Mouse (Mus musculus): ENCODE results near the gene Wipi1. TPM values are rescaled to one million over a fixed set of nuclear protein-coding genes. Genes with fewer than 3 reads are reported as not detected.

Wipi1 gene
- polyA plus RNA-seq, 1 experiment from 2014 or later: 18.2 TPM

GRCm38 (mm10) chr11:109579999-109580398 lies 31.8 kb downstream of the Wipi1 start:
- DNase-seq (ENCODE audit: low spot score) (no peak), ATAC-seq (replicated peaks; ENCODE audit: low FRiP score, low TSS enrichment, low read depth) (no peak)
- Histone ChIP-seq H3K27ac (ENCODE audit: low read depth) (no peak overlapping the region), H3K9ac (ENCODE audit: low read length) (no peak overlapping the region), H3K9me3 (ENCODE audit: control insufficient read depth, low read length) (no peaks in the 10 kb centered on the region), H3K4me3 (ENCODE audit: low read depth, low read length) (no peak overlapping the region), H3K4me2 (ENCODE audit: low read length) (no peak overlapping the region), H3K36me3 (ENCODE audit: control insufficient read depth, insufficient read depth, low read length) (peaks cover 32% of the 10 kb centered on the region), H3K27me3 (replicated peaks; ENCODE audit: control insufficient read depth, insufficient read depth, low read length) (no peaks in the 10 kb centered on the region), H3K4me1 (replicated peaks; ENCODE audit: control insufficient read depth, insufficient read depth, low read length) (no peaks in the 10 kb centered on the region)
- WGBS: 92% methylated on average over 9 of the region's 9 CpGs

- H3K4me2 ChIP-seq (ENCODE audit: low read length): no peak overlapping the region
- WGBS: 59% methylated on average over 3 of the region's 3 CpGs
Observed at GRCm38 (mm10) chr11:109578536-109578935, 33.2 kb downstream of the Wipi1 start.

GRCm38 (mm10) chr11:109575832-109576231 lies 35.9 kb downstream of the Wipi1 start:
- H3K27ac ChIP-seq (ENCODE audit: low read depth): no peak overlapping the region
- no peak overlapping the region for H3K9ac ChIP-seq (ENCODE audit: low read length)
- H3K4me2 ChIP-seq (ENCODE audit: low read length): no peak overlapping the region
- no peaks in the 10 kb centered on the region for H3K9me3 ChIP-seq (ENCODE audit: control insufficient read depth, low read length)
- DNase-seq (ENCODE audit: low spot score) (no peak), ATAC-seq (replicated peaks; ENCODE audit: low FRiP score, low TSS enrichment, low read depth) (no peak)
- no peaks in the 10 kb centered on the region for H3K27me3 ChIP-seq (replicated peaks; ENCODE audit: control insufficient read depth, insufficient read depth, low read length)
- WGBS: 75% methylated on average over 6 of the region's 6 CpGs
- H3K4me1 ChIP-seq (replicated peaks; ENCODE audit: control insufficient read depth, insufficient read depth, low read length): no peaks in the 10 kb centered on the region
- H3K4me3 ChIP-seq (ENCODE audit: low read depth, low read length): no peak overlapping the region
- peaks cover 18% of the 10 kb centered on the region for H3K36me3 ChIP-seq (ENCODE audit: control insufficient read depth, insufficient read depth, low read length)

More at GRCm38 (mm10) chr11:109578536-109578935, 33.2 kb downstream of the Wipi1 start:
- ATAC-seq (replicated peaks; ENCODE audit: low FRiP score, low TSS enrichment, low read depth) (no peak), DNase-seq (ENCODE audit: low spot score) (no peak)
- Histone ChIP-seq H3K27ac (ENCODE audit: low read depth) (no peak overlapping the region), H3K27me3 (replicated peaks; ENCODE audit: control insufficient read depth, insufficient read depth, low read length) (no peaks in the 10 kb centered on the region), H3K9me3 (ENCODE audit: control insufficient read depth, low read length) (no peaks in the 10 kb centered on the region), H3K36me3 (ENCODE audit: control insufficient read depth, insufficient read depth, low read length) (peaks cover 29% of the 10 kb centered on the region), H3K9ac (ENCODE audit: low read length) (no peak overlapping the region), H3K4me3 (ENCODE audit: low read depth, low read length) (no peak overlapping the region), H3K4me1 (replicated peaks; ENCODE audit: control insufficient read depth, insufficient read depth, low read length) (no peaks in the 10 kb centered on the region)

- H3K4me1 ChIP-seq (replicated peaks; ENCODE audit: control insufficient read depth, insufficient read depth, low read length): no peaks in the 10 kb centered on the region
- peaks cover 13% of the 10 kb centered on the region for H3K36me3 ChIP-seq (ENCODE audit: control insufficient read depth, insufficient read depth, low read length)
- H3K9me3 ChIP-seq (ENCODE audit: control insufficient read depth, low read length): no peaks in the 10 kb centered on the region
- H3K27ac ChIP-seq (ENCODE audit: low read depth): no peak overlapping the region
- 94% methylated on average over 2 of the region's 2 CpGs for WGBS
- no peak overlapping the region for H3K9ac ChIP-seq (ENCODE audit: low read length)
- DNase-seq (ENCODE audit: low spot score): no peak
- ATAC-seq (replicated peaks; ENCODE audit: low FRiP score, low TSS enrichment, low read depth): no peak
- no peaks in the 10 kb centered on the region for H3K27me3 ChIP-seq (replicated peaks; ENCODE audit: control insufficient read depth, insufficient read depth, low read length)
- H3K4me3 ChIP-seq (ENCODE audit: low read depth, low read length): no peak overlapping the region
- no peak overlapping the region for H3K4me2 ChIP-seq (ENCODE audit: low read length)
Observed at GRCm38 (mm10) chr11:109574604-109575003, 37.2 kb downstream of the Wipi1 start.

GRCm38 (mm10) chr11:109572051-109572450 lies 39.7 kb downstream of the Wipi1 start:
- Histone ChIP-seq H3K4me2 (ENCODE audit: low read length) (no peak overlapping the region), H3K9ac (ENCODE audit: low read length) (no peak overlapping the region), H3K4me1 (replicated peaks; ENCODE audit: control insufficient read depth, insufficient read depth, low read length) (no peaks in the 10 kb centered on the region), H3K27me3 (replicated peaks; ENCODE audit: control insufficient read depth, insufficient read depth, low read length) (no peaks in the 10 kb centered on the region), H3K27ac (ENCODE audit: low read depth) (no peak overlapping the region), H3K9me3 (ENCODE audit: control insufficient read depth, low read length) (no peaks in the 10 kb centered on the region), H3K4me3 (ENCODE audit: low read depth, low read length) (no peak overlapping the region), H3K36me3 (ENCODE audit: control insufficient read depth, insufficient read depth, low read length) (peaks cover 5% of the 10 kb centered on the region)
- DNase-seq (ENCODE audit: low spot score): no peak
- ATAC-seq (replicated peaks; ENCODE audit: low FRiP score, low TSS enrichment, low read depth): no peak
- 87% methylated on average over 11 of the region's 11 CpGs for WGBS

GRCm38 (mm10) chr11:109569809-109570208 lies 42.0 kb downstream of the Wipi1 start:
- H3K27ac ChIP-seq (ENCODE audit: low read depth): no peak overlapping the region
- no peaks in the 10 kb centered on the region for H3K9me3 ChIP-seq (ENCODE audit: control insufficient read depth, low read length)
- no peaks in the 10 kb centered on the region for H3K4me1 ChIP-seq (replicated peaks; ENCODE audit: control insufficient read depth, insufficient read depth, low read length)
- no peak overlapping the region for H3K4me2 ChIP-seq (ENCODE audit: low read length)
- ATAC-seq (replicated peaks; ENCODE audit: low FRiP score, low TSS enrichment, low read depth): no peak
- no peak for DNase-seq (ENCODE audit: low spot score)
- 74% methylated on average over 7 of the region's 7 CpGs for WGBS
- H3K4me3 ChIP-seq (ENCODE audit: low read depth, low read length): no peak overlapping the region
- H3K27me3 ChIP-seq (replicated peaks; ENCODE audit: control insufficient read depth, insufficient read depth, low read length): no peaks in the 10 kb centered on the region
- H3K9ac ChIP-seq (ENCODE audit: low read length): no peak overlapping the region
- no peaks in the 10 kb centered on the region for H3K36me3 ChIP-seq (ENCODE audit: control insufficient read depth, insufficient read depth, low read length)

GRCm38 (mm10) chr11:109569007-109569618 lies 42.7 kb downstream of the Wipi1 start:
- Histone ChIP-seq H3K9ac (ENCODE audit: low read length) (no peak overlapping the region), H3K4me1 (replicated peaks; ENCODE audit: control insufficient read depth, insufficient read depth, low read length) (no peaks in the 10 kb centered on the region), H3K27me3 (replicated peaks; ENCODE audit: control insufficient read depth, insufficient read depth, low read length) (no peaks in the 10 kb centered on the region), H3K27ac (ENCODE audit: low read depth) (no peak overlapping the region), H3K9me3 (ENCODE audit: control insufficient read depth, low read length) (no peaks in the 10 kb centered on the region), H3K4me3 (ENCODE audit: low read depth, low read length) (no peak overlapping the region), H3K4me2 (ENCODE audit: low read length) (no peak overlapping the region), H3K36me3 (ENCODE audit: control insufficient read depth, insufficient read depth, low read length) (no peaks in the 10 kb centered on the region)
- WGBS: 72% methylated on average over 12 of the region's 12 CpGs
- no peak for DNase-seq (ENCODE audit: low spot score)
- no peak for ATAC-seq (replicated peaks; ENCODE audit: low FRiP score, low TSS enrichment, low read depth)

GRCm38 (mm10) chr11:109564466-109565214 lies 47.1 kb downstream of the Wipi1 start:
- H3K36me3 ChIP-seq (ENCODE audit: control insufficient read depth, insufficient read depth, low read length): no peaks in the 10 kb centered on the region
- no peak overlapping the region for H3K9ac ChIP-seq (ENCODE audit: low read length)
- H3K9me3 ChIP-seq (ENCODE audit: control insufficient read depth, low read length): no peaks in the 10 kb centered on the region
- H3K4me1 ChIP-seq (replicated peaks; ENCODE audit: control insufficient read depth, insufficient read depth, low read length): peaks cover 5% of the 10 kb centered on the region; the same call in 1 of the 2 replicates
- H3K27me3 ChIP-seq (replicated peaks; ENCODE audit: control insufficient read depth, insufficient read depth, low read length): no peaks in the 10 kb centered on the region
- DNase-seq (ENCODE audit: low spot score) (no peak), ATAC-seq (replicated peaks; ENCODE audit: low FRiP score, low TSS enrichment, low read depth) (no peak)
- no peak overlapping the region for H3K4me3 ChIP-seq (ENCODE audit: low read depth, low read length)
- no peak overlapping the region for H3K4me2 ChIP-seq (ENCODE audit: low read length)
- WGBS: 83% methylated on average over 15 of the region's 15 CpGs
- no peak overlapping the region for H3K27ac ChIP-seq (ENCODE audit: low read depth)

GRCm38 (mm10) chr11:109563708-109564107 lies 48.1 kb downstream of the Wipi1 start:
- 68% methylated on average over 4 of the region's 4 CpGs for WGBS
- DNase-seq (ENCODE audit: low spot score) (no peak), ATAC-seq (replicated peaks; ENCODE audit: low FRiP score, low TSS enrichment, low read depth) (no peak)
- Histone ChIP-seq H3K27ac (ENCODE audit: low read depth) (no peak overlapping the region), H3K4me2 (ENCODE audit: low read length) (no peak overlapping the region), H3K9ac (ENCODE audit: low read length) (no peak overlapping the region), H3K27me3 (replicated peaks; ENCODE audit: control insufficient read depth, insufficient read depth, low read length) (no peaks in the 10 kb centered on the region), H3K4me3 (ENCODE audit: low read depth, low read length) (no peak overlapping the region), H3K9me3 (ENCODE audit: control insufficient read depth, low read length) (no peaks in the 10 kb centered on the region), H3K4me1 (replicated peaks; ENCODE audit: control insufficient read depth, insufficient read depth, low read length) (peaks cover 5% of the 10 kb centered on the region; the same call in 1 of the 2 replicates), H3K36me3 (ENCODE audit: control insufficient read depth, insufficient read depth, low read length) (no peaks in the 10 kb centered on the region)

Measured in intestine, embryonic 14.5 days (tissue).